ENCODE assay signal across 14 mouse cellular contexts in genomic region chr15:79615501-79615900, GRCm38 (mm10). TPM values are rescaled to one million over a fixed set of nuclear protein-coding genes. Genes with fewer than 3 reads are reported as not detected.
DNase-seq lines count a peak whose midpoint lies in the region.
"Had no signal": no experiment of that assay in that cellular context is flagged by ENCODE, and none has a peak within 500 bp of the region (broad histone marks: within the 10 kb centered on the region; RNA-seq: fewer than 3 reads in every experiment).

No protein-coding gene starts in this region.

- DNase-seq in adrenal gland, adult 2 months = peak; percentile 13
- no peak for DNase-seq in adrenal gland, adult 18-20 months (ENCODE audit: low spot score in 2 of 2)
- peak; percentile 60 for DNase-seq in adrenal gland, postnatal 14 days
- DNase-seq in adrenal gland, postnatal 25 days = no peak
- DNase-seq: cerebellum, adult 11 months; cerebellum, adult 18-20 months; cerebellum, adult 8-10 months; cerebellum, adult 9-11 months; cerebellum, postnatal 14 days; cerebellum, postnatal 36 days; embryo, embryonic 11 days had no signal

RNA-seq across cellular contexts. Expression of gene Dmc1, which starts 10.6 kb away (rescaled TPM):
- 1 to 10 TPM in 1 of 2 experiments, under 1 TPM in 1; 0.86 to 2.0 TPM for total RNA-seq in adrenal gland, adult 2 months (2021)
- polyA plus RNA-seq in adrenal gland, adult 2 months (2012; rRNA removed) = 0.08 and 0.25 TPM in 2 replicates
- under 1 TPM; 0.50 to 0.93 TPM for total RNA-seq in adrenal gland, adult 18-20 months (2021)
- 3.1 TPM in 2 replicates for total RNA-seq in adrenal gland, postnatal 14 days (2021)
- 2.5 and 3.5 TPM in 2 replicates for total RNA-seq in adrenal gland, postnatal 25 days (2021)
- total RNA-seq: MEL had no signal
- polyA plus RNA-seq: C2C12; erythroblast, embryonic 14.5 days had no signal

RNA-seq across cellular contexts. Expression of gene Fam227a, which starts 43.3 kb away (rescaled TPM):
- total RNA-seq in adrenal gland, adult 2 months (2021) = 1 to 10 TPM; 1.3 to 1.6 TPM
- polyA plus RNA-seq in adrenal gland, adult 2 months (2012; rRNA removed) = 0.43 and 0.61 TPM in 2 replicates
- total RNA-seq in adrenal gland, adult 18-20 months (2021) = 1 to 10 TPM; 1.5 to 2.0 TPM
- total RNA-seq in adrenal gland, postnatal 14 days (2021) = 2.6 and 4.8 TPM in 2 replicates
- total RNA-seq in adrenal gland, postnatal 25 days (2021) = 2.9 and 4.1 TPM in 2 replicates
- polyA plus RNA-seq: erythroblast, embryonic 14.5 days had no signal

RNA-seq across cellular contexts. Expression of gene Cby1, which starts 43.5 kb away (rescaled TPM):
- total RNA-seq in adrenal gland, adult 2 months (2021) = 10 to 100 TPM; 14.0 to 26.9 TPM
- 6.9 and 13.2 TPM in 2 replicates for polyA plus RNA-seq in adrenal gland, adult 2 months (2012; rRNA removed)
- 10 to 100 TPM; 16.9 to 18.7 TPM for total RNA-seq in adrenal gland, adult 18-20 months (2021)
- total RNA-seq in adrenal gland, postnatal 14 days (2021) = 21.9 and 24.8 TPM in 2 replicates
- total RNA-seq in adrenal gland, postnatal 25 days (2021) = 15.0 and 24.5 TPM in 2 replicates

RNA-seq across cellular contexts. Expression of gene Tomm22, which starts 55.2 kb away (rescaled TPM):
- 100 to 1,000 TPM in 1 of 2 experiments, 10 to 100 TPM in 1; 93.3 to 114 TPM for total RNA-seq in adrenal gland, adult 2 months (2021)
- 11.0 and 13.7 TPM in 2 replicates for polyA plus RNA-seq in adrenal gland, adult 2 months (2012; rRNA removed)
- 100 to 1,000 TPM; 102 to 112 TPM for total RNA-seq in adrenal gland, adult 18-20 months (2021)
- 116 and 120 TPM in 2 replicates for total RNA-seq in adrenal gland, postnatal 14 days (2021)
- 82.7 and 113 TPM in 2 replicates for total RNA-seq in adrenal gland, postnatal 25 days (2021)

Comparison
In these comparisons a context has a peak if more than half of its experiments do, and no peak if none do; other contexts are left out.
1. DNase-seq: peak in adrenal gland, adult 2 months (single experiment) and adrenal gland, postnatal 14 days (single experiment); none in adrenal gland, adult 18-20 months (0 of 2) and adrenal gland, postnatal 25 days (single experiment).